Mouse (Mus musculus): Measurements from ENCODE around the gene Trim25.

DNA sequence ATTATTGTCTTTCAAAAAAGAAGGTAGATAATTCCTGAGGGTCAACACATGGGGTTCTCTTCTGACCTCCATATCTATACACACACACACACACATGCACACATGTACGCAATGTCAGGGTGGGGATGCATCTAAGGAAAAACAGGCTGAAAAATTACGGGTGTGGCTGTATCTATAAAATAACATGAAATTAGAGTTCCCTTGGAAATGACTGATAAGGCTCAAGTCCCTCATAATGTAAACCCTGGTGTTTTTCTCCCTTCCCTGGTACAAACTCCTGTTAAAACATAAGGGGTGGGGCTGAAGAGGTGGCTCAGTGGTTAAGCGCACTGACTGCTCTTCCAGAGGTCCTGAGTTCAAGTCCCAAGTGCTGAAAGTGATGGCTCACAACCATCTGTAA lies 45.6 kb upstream of the Trim25 start:
- TF ChIP-seq CTCF (IDR thresholded peaks at IDR 0.05; ENCODE audit: borderline replicate concordance, insufficient read depth, low read length) (no peak), POLR2A (IDR thresholded peaks at IDR 0.05; ENCODE audit: low read depth, low read length) (no peak)

Data from embryonic fibroblast, embryonic 13.5 days (primary cell).